Mouse (Mus musculus): ENCODE results near the gene Slc48a1. TPM values are rescaled to one million over a fixed set of nuclear protein-coding genes. Genes with fewer than 3 reads are reported as not detected.

Gene Slc48a1
- polyA plus RNA-seq, 1 experiment from 2014 or later = 24.3 TPM

DNA sequence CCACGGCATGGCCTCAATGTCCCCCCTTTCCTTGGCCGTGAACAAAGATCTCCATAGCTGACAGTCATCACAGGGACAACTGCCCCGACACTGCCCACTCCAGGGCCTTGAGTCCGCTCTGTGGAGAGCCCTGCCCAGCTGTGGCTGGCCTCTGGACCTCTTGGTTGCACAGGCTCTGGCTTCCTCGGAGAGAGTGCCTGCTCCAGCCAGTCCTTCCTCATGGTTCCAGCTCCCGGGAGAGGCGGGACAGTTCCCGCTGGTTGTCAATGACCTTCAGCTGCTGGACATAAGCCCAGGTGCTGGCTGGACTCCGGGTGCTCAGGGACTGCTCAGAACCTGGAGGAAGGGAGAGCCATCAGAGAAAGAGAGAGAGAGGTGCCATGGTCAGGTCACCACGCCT lies 33.0 kb upstream of the Slc48a1 start:
- Histone ChIP-seq H3K9ac (ENCODE audit: low read depth, low read length) (no peak overlapping the region), H3K36me3 (ENCODE audit: control insufficient read depth, insufficient read depth) (no peaks in the 10 kb centered on the region), H3K4me2 (replicated peaks; ENCODE audit: low read depth) (no peak overlapping the region), H3K4me3 (ENCODE audit: low read depth, low read length) (no peak overlapping the region), H3K27ac (ENCODE audit: low read depth, low read length) (no peak overlapping the region), H3K4me1 (replicated peaks; ENCODE audit: control insufficient read depth, insufficient read depth, low read length) (no peaks in the 10 kb centered on the region), H3K27me3 (replicated peaks; ENCODE audit: control insufficient read depth, insufficient read depth, low read length) (no peaks in the 10 kb centered on the region), H3K9me3 (ENCODE audit: control insufficient read depth) (no peaks in the 10 kb centered on the region)
- TF ChIP-seq CTCF (IDR thresholded peaks at IDR 0.05; ENCODE audit: low read depth) = no peak
- 59% methylated on average over 9 of the region's 10 CpGs for WGBS
- no peak for ATAC-seq

DNA sequence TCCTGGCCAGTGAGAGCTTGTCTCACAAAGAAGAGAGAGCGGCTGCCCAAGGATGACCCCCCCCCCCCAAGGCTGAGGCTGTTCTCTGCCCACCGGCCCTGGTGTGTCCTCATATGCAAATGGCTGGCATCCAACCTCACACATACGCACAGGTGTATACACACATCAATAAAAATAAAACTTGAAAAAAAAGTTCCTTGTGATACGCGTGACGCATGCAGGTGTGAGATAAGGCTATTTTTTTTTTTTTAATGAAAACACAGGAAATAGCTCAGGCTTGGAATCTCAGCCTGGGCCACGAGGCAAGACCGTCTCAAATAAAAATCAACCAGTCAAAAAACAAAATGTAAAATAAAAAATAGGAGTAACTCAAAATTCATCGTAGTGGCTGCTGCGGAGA lies 32.0 kb upstream of the Slc48a1 start:
- H3K36me3 ChIP-seq (ENCODE audit: control insufficient read depth, insufficient read depth) = no peaks in the 10 kb centered on the region
- TF ChIP-seq CTCF (IDR thresholded peaks at IDR 0.05; ENCODE audit: low read depth) = no peak
- WGBS = 85% methylated on average over 10 of the region's 10 CpGs

DNA sequence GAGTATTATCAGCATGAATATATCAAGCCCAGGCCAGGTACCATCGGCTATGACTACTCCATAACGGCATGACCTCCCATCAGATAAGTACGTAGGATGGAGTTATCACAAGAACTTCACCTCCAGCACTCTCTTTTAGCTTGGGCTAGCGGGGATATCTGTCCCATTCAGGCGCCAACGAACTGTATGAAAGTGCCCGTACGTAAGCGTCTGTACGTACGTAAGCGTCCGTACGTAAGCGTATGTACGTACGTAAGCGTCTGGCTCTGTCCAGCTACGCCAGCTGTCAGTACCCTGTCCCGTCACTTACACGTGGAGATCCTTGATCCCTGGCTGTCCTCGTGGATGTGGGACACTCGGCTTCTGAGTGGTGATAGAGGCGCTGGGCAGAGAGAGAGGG lies 31.6 kb upstream of the Slc48a1 start:
- Histone ChIP-seq H3K4me2 (replicated peaks; ENCODE audit: low read depth) (no peak overlapping the region), H3K27me3 (replicated peaks; ENCODE audit: control insufficient read depth, insufficient read depth, low read length) (no peaks in the 10 kb centered on the region), H3K9ac (ENCODE audit: low read depth, low read length) (no peak overlapping the region), H3K4me3 (ENCODE audit: low read depth, low read length) (no peak overlapping the region), H3K27ac (ENCODE audit: low read depth, low read length) (no peak overlapping the region), H3K36me3 (ENCODE audit: control insufficient read depth, insufficient read depth) (no peaks in the 10 kb centered on the region), H3K4me1 (replicated peaks; ENCODE audit: control insufficient read depth, insufficient read depth, low read length) (no peaks in the 10 kb centered on the region), H3K9me3 (ENCODE audit: control insufficient read depth) (no peaks in the 10 kb centered on the region)
- no peak for TF ChIP-seq CTCF (IDR thresholded peaks at IDR 0.05; ENCODE audit: low read depth)
- no peak for ATAC-seq
- WGBS = 94% methylated on average over 24 of the region's 24 CpGs

More for the DNA sequence above, 32.0 kb upstream of the Slc48a1 start:
- H3K4me1 ChIP-seq (replicated peaks; ENCODE audit: control insufficient read depth, insufficient read depth, low read length) = no peaks in the 10 kb centered on the region
- no peak overlapping the region for H3K9ac ChIP-seq (ENCODE audit: low read depth, low read length)
- H3K4me3 ChIP-seq (ENCODE audit: low read depth, low read length) = no peak overlapping the region
- H3K4me2 ChIP-seq (replicated peaks; ENCODE audit: low read depth) = no peak overlapping the region
- no peak for ATAC-seq
- H3K9me3 ChIP-seq (ENCODE audit: control insufficient read depth) = no peaks in the 10 kb centered on the region
- no peak overlapping the region for H3K27ac ChIP-seq (ENCODE audit: low read depth, low read length)
- no peaks in the 10 kb centered on the region for H3K27me3 ChIP-seq (replicated peaks; ENCODE audit: control insufficient read depth, insufficient read depth, low read length)

DNA sequence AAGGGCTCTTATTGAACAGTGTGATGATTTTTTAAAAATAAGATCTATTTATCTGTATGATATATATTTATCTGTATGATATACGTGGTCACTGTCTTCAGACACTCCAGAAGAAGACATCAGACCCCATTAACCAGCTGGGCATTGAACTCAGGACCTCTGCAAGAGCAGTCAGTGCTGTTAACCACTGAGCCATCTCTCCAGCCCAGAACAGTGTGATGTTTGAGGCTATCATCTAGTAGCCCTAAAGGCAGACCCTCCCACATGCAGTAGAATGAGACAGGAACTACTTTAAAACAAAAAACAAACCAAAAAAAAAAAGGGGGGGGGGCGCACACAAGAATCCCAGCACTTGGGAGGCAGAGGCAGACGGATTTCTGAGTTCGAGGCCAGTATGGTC lies 30.8 kb upstream of the Slc48a1 start:
- Histone ChIP-seq H3K9me3 (ENCODE audit: control insufficient read depth) (no peaks in the 10 kb centered on the region), H3K4me3 (ENCODE audit: low read depth, low read length) (no peak overlapping the region), H3K36me3 (ENCODE audit: control insufficient read depth, insufficient read depth) (no peaks in the 10 kb centered on the region), H3K9ac (ENCODE audit: low read depth, low read length) (no peak overlapping the region), H3K27ac (ENCODE audit: low read depth, low read length) (no peak overlapping the region), H3K27me3 (replicated peaks; ENCODE audit: control insufficient read depth, insufficient read depth, low read length) (no peaks in the 10 kb centered on the region), H3K4me1 (replicated peaks; ENCODE audit: control insufficient read depth, insufficient read depth, low read length) (no peaks in the 10 kb centered on the region), H3K4me2 (replicated peaks; ENCODE audit: low read depth) (no peak overlapping the region)
- no peak for TF ChIP-seq CTCF (IDR thresholded peaks at IDR 0.05; ENCODE audit: low read depth)
- ATAC-seq = no peak
- WGBS = 89% methylated on average over 4 of the region's 4 CpGs

DNA sequence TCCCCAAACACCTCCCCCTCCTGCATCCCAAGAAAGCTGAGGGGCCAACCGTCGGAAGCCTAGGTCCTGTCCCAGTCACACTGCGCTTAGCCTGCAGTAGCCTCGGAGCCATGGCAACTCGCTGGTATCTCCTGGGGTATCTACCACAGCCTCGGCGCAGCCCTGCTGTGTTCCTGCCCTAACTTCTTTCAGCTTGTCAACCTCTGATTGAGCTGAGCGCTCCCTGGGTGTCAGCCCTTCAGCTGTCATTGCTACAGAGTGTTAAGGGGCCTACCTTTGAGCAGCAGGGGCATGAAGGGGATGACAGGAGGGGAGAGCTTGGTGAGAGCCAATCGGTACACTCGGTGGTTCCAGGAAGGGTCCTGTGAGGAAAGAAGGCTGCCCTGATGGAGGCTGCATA lies 30.0 kb upstream of the Slc48a1 start:
- WGBS = 71% methylated on average over 10 of the region's 10 CpGs
- Histone ChIP-seq H3K27me3 (replicated peaks; ENCODE audit: control insufficient read depth, insufficient read depth, low read length) (no peaks in the 10 kb centered on the region), H3K4me3 (ENCODE audit: low read depth, low read length) (no peak overlapping the region), H3K27ac (ENCODE audit: low read depth, low read length) (no peak overlapping the region), H3K36me3 (ENCODE audit: control insufficient read depth, insufficient read depth) (no peaks in the 10 kb centered on the region), H3K9me3 (ENCODE audit: control insufficient read depth) (no peaks in the 10 kb centered on the region), H3K4me1 (replicated peaks; ENCODE audit: control insufficient read depth, insufficient read depth, low read length) (no peaks in the 10 kb centered on the region), H3K9ac (ENCODE audit: low read depth, low read length) (no peak overlapping the region), H3K4me2 (replicated peaks; ENCODE audit: low read depth) (no peak overlapping the region)
- no peak for TF ChIP-seq CTCF (IDR thresholded peaks at IDR 0.05; ENCODE audit: low read depth)
- ATAC-seq = no peak

DNA sequence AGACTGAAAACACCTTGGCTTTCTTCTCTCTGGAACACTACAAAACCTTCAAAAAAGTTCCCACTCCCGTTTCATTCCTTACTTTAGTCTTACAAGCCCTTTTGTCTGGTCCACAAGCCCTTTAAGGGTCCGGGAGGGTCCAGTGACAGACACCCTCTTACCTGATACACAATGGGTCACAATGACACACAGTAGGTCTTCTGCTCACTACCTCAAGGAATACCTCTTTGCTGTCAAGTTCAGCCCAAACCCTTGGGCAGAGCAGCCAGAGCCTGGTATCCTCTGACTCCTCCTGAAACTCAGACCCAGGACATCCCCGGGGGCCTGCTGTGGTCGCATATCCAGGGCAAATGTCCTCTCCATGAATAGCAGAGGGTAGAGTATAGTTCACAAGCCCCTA lies 29.4 kb upstream of the Slc48a1 start:
- WGBS = 90% methylated on average over 4 of the region's 4 CpGs
- H3K27ac ChIP-seq (ENCODE audit: low read depth, low read length) = no peak overlapping the region
- H3K4me3 ChIP-seq (ENCODE audit: low read depth, low read length) = no peak overlapping the region
- H3K27me3 ChIP-seq (replicated peaks; ENCODE audit: control insufficient read depth, insufficient read depth, low read length) = no peaks in the 10 kb centered on the region
- no peak overlapping the region for H3K9ac ChIP-seq (ENCODE audit: low read depth, low read length)
- no peaks in the 10 kb centered on the region for H3K4me1 ChIP-seq (replicated peaks; ENCODE audit: control insufficient read depth, insufficient read depth, low read length)
- ATAC-seq = no peak
- TF ChIP-seq CTCF (IDR thresholded peaks at IDR 0.05; ENCODE audit: low read depth) = no peak
- no peaks in the 10 kb centered on the region for H3K36me3 ChIP-seq (ENCODE audit: control insufficient read depth, insufficient read depth)
- H3K4me2 ChIP-seq (replicated peaks; ENCODE audit: low read depth) = no peak overlapping the region
- H3K9me3 ChIP-seq (ENCODE audit: control insufficient read depth) = no peaks in the 10 kb centered on the region

DNA sequence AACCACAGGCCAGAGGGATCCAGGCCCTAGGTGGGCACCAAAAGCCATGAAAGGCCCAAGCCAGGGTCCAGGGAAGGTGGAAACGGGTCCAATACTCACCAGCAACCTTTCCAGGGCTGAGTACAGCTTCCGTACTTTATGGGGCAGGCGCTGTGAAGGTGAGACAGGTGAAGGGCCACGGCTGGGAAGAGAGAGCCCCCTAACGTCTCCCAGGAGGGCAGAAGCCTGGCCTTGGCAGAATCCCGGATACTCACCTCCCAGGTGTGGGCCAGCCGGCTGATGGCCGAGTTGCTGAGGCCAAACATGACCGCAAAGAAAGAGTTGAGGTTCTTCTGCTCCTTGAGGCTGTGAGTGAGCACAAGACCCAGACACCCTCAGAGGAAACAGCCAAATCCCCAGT lies 28.9 kb upstream of the Slc48a1 start:
- Histone ChIP-seq H3K9ac (ENCODE audit: low read depth, low read length) (no peak overlapping the region), H3K9me3 (ENCODE audit: control insufficient read depth) (no peaks in the 10 kb centered on the region), H3K36me3 (ENCODE audit: control insufficient read depth, insufficient read depth) (no peaks in the 10 kb centered on the region), H3K4me2 (replicated peaks; ENCODE audit: low read depth) (no peak overlapping the region), H3K27me3 (replicated peaks; ENCODE audit: control insufficient read depth, insufficient read depth, low read length) (no peaks in the 10 kb centered on the region), H3K4me1 (replicated peaks; ENCODE audit: control insufficient read depth, insufficient read depth, low read length) (no peaks in the 10 kb centered on the region), H3K4me3 (ENCODE audit: low read depth, low read length) (no peak overlapping the region), H3K27ac (ENCODE audit: low read depth, low read length) (no peak overlapping the region)
- WGBS = 94% methylated on average over 9 of the region's 9 CpGs
- no peak for TF ChIP-seq CTCF (IDR thresholded peaks at IDR 0.05; ENCODE audit: low read depth)
- ATAC-seq = no peak

All from intestine, postnatal 0 days (tissue).